Mouse (Mus musculus) lung, embryonic 14.5 days (tissue): ENCODE data around the gene Myl3. TPM values are rescaled to one million over a fixed set of nuclear protein-coding genes. Genes with fewer than 3 reads are reported as not detected.

Source experiments
- ATAC-seq: fragments of 200-750 bp; cut with Nextera tagmentation; 2 replicates; pipeline ENCODE4 v1.8.0; 2017; ENCODE audit warnings: mild to moderate bottlenecking, moderate TSS enrichment, moderate library complexity; ENCODE audit not compliant: insufficient read depth
- DNase-seq: peaks from one replicate; pipeline ENCODE4 v3.0.0-alpha.2; 2015
- H3K27ac ChIP-seq: fragments of 300-500 bp; sonication (generic); 2 replicates; pipeline ENCODE4 v1.5.1; 2014; ENCODE audit warnings: low read depth, mild to moderate bottlenecking, moderate library complexity
- H3K27me3 ChIP-seq: fragments of 300-500 bp; sonication (generic); 2 replicates; pipeline ENCODE4 v1.6.1; 2014; ENCODE audit warnings: low read length, control low read depth; ENCODE audit not compliant: insufficient read depth
- H3K36me3 ChIP-seq: fragments of 300-500 bp; sonication (generic); 2 replicates; pipeline ENCODE4 v1.6.1; 2014; ENCODE audit warnings: control low read depth; ENCODE audit not compliant: insufficient read depth
- H3K4me1 ChIP-seq: fragments of 300-500 bp; sonication (generic); 2 replicates; pipeline ENCODE4 v1.6.1; 2014; ENCODE audit warnings: antibody characterized with exemption, control low read depth; ENCODE audit not compliant: insufficient read depth
- H3K4me2 ChIP-seq: fragments of 300-500 bp; sonication (generic); 2 replicates; pipeline ENCODE4 v1.6.1; 2014; ENCODE audit warnings: mild to moderate bottlenecking
- H3K4me3 ChIP-seq: fragments of 300-500 bp; sonication (generic); 2 replicates; pipeline ENCODE4 v1.5.1; 2014; ENCODE audit warnings: low read depth, low read length
- H3K9ac ChIP-seq: fragments of 300-500 bp; sonication (generic); 2 replicates; pipeline ENCODE4 v1.6.1; 2014
- H3K9me3 ChIP-seq: fragments of 300-500 bp; sonication (generic); 2 replicates; pipeline ENCODE4 v1.6.1; 2016; ENCODE audit warnings: low read depth, low read length, control low read depth
- CTCF ChIP-seq: IDR thresholded peaks from 2 replicates; pipeline ENCODE4 v1.5.1; 2016; ENCODE audit warnings: antibody characterized with exemption, low read depth
- WGBS: fragments of 180-500 bp; shearing (Covaris S2); extraction: QIAGEN DNeasy Blood & Tissue Kit; methylation state at CpG from one replicate; pipeline ENCODE4 v1.1.7; 2014; 5-methylcytosine and 5-hydroxymethylcytosine counted together
- polyA plus RNA-seq: library from polyadenylated mRNA; unstranded; fragments of >200 nt; fragmentation: Nextera tagmentation; extraction: Ambion mirVana; gene quantifications from 2 replicates; pipeline ENCODE4 v1.2.1, GENCODE M21; 2014

The Myl3 gene
- polyA plus RNA-seq, 1 experiment from 2014 or later = 1.9 TPM

DNA sequence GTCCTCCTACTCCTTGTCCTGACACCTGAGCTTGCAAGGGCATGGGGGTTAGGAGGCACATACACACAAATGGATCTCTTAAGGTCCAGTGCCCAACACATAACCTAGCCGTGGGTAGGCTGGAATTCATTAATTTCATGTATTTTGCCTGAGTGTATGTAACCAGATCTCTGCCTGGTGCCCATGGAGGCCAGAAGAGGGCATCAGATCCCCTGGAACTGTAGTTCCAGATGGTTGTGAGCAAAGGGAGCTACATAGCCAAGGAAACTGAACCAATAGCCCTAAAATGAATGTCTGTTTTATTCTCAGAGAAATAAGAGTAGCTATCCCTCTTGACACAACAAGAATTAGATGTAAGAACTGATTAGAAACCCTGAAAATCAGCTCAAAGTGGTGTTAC, 26.2 kb upstream of the Myl3 start:
- Histone ChIP-seq H3K27me3 (no peaks in the 10 kb centered on the region), H3K4me3 (no peak overlapping the region), H3K9ac (no peak overlapping the region), H3K4me2 (no peak overlapping the region), H3K36me3 (peaks cover 30% of the 10 kb centered on the region), H3K9me3 (no peaks in the 10 kb centered on the region), H3K4me1 (no peaks in the 10 kb centered on the region), H3K27ac (no peak overlapping the region)
- DNase-seq = peak; percentile 48
- no peak for ATAC-seq
- 44% methylated on average over 1 of the region's 1 CpGs for WGBS
- peak; percentile 53 for TF ChIP-seq CTCF

DNA sequence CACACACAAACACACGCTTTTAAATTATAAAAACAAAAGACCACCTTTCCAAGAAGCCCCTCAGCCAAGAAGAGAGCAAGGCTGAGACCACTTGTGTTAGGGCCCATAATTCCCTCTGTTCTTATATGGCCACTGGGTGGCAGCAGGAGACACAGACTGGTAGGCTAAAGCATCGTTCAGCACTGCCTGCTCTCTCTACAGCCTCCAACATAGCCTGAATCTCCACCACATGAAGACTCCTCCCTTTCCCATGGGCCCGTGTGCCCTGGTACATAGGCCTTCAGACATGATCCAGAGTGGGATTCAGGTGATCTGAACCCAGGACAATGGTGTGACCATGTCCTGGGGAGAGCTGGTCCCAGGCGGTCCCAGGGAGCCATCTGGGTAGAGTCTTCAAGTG, 24.9 kb upstream of the Myl3 start:
- Histone ChIP-seq H3K27me3 (no peaks in the 10 kb centered on the region), H3K9me3 (no peaks in the 10 kb centered on the region), H3K4me2 (no peak overlapping the region), H3K4me3 (no peak overlapping the region), H3K4me1 (no peaks in the 10 kb centered on the region), H3K36me3 (peaks cover 31% of the 10 kb centered on the region), H3K27ac (no peak overlapping the region), H3K9ac (no peak overlapping the region)
- ATAC-seq = peak; percentile 68
- 27% methylated on average over 4 of the region's 4 CpGs for WGBS
- DNase-seq = peak; percentile 87
- TF ChIP-seq CTCF = peak; percentile 89

DNA sequence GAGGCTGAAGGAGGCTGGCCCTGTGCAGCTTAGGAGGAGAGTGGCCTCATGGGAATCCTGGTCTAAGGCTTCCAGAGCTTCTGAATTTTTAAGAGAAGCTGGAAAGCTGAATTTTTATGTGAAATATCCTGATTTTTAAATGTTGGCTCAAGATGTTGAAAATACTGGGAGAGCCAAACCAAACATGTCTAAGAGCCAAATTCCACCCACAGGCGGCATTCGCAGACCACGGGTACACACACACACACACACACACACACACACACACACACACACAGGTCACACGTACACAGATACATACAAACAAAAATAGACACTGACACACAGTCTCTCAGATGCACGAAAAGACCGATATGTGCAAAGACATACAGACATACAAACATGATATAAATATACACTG, 23.6 kb upstream of the Myl3 start:
- Histone ChIP-seq H3K36me3 (peaks cover 27% of the 10 kb centered on the region), H3K27ac (no peak overlapping the region), H3K27me3 (no peaks in the 10 kb centered on the region), H3K9me3 (no peaks in the 10 kb centered on the region), H3K4me3 (no peak overlapping the region), H3K9ac (no peak overlapping the region), H3K4me1 (no peaks in the 10 kb centered on the region), H3K4me2 (no peak overlapping the region)
- WGBS = 80% methylated on average over 6 of the region's 6 CpGs
- TF ChIP-seq CTCF = no peak
- no peak for ATAC-seq
- DNase-seq = no peak

DNA sequence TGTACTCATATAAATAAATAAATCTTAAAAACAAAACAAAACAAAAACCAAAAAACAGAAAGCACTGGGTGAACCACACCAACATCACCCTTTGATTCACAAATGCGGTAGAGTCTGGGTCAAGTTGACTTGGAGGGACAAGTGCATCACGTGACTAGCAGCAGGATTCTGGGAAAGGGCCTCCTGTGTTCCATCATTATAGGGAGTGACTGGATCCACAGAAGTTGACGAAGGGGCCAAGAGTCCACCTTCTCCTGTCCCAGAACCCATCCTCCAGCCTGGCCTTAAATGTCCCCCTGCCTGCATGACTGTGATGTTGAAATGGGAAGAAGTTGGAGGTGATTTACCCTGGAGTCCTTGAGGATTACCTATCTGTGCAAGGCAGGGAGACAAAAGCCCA, 22.9 kb upstream of the Myl3 start:
- peaks cover 32% of the 10 kb centered on the region for H3K36me3 ChIP-seq
- H3K9ac ChIP-seq = no peak overlapping the region
- H3K4me3 ChIP-seq = no peak overlapping the region
- ATAC-seq = no peak
- H3K4me1 ChIP-seq = no peaks in the 10 kb centered on the region
- no peaks in the 10 kb centered on the region for H3K27me3 ChIP-seq
- 76% methylated on average over 3 of the region's 3 CpGs for WGBS
- no peaks in the 10 kb centered on the region for H3K9me3 ChIP-seq
- TF ChIP-seq CTCF = no peak
- no peak overlapping the region for H3K27ac ChIP-seq
- no peak overlapping the region for H3K4me2 ChIP-seq
- no peak for DNase-seq

DNA sequence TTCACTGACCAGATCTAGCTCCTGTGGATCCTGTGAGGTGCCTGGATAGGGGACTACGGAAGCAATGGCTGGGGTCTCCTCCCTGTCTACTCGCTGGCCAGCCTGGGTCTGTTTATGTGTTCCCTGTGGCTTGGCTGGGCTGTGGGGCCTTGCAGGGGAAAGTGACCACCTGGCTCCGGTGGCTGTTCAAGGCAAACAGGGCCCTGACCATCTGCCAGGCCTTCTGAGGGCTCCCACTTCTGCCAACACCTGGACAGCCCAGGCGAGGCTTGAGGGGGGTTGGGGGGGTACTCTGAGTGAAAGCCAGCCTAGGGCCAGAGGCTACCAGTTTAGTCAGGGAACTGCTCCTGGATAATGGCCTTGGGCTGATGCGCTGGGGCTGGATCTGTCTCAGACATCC, 21.7 kb upstream of the Myl3 start:
- 39% methylated on average over 5 of the region's 5 CpGs for WGBS
- Histone ChIP-seq H3K9ac (no peak overlapping the region), H3K4me2 (no peak overlapping the region), H3K36me3 (peaks cover 37% of the 10 kb centered on the region), H3K9me3 (no peaks in the 10 kb centered on the region), H3K27ac (no peak overlapping the region), H3K4me1 (no peaks in the 10 kb centered on the region), H3K27me3 (no peaks in the 10 kb centered on the region), H3K4me3 (no peak overlapping the region)
- no peak for TF ChIP-seq CTCF
- peak; percentile 6; the same call in 1 of the 2 replicates for ATAC-seq
- peak; percentile 34 for DNase-seq

DNA sequence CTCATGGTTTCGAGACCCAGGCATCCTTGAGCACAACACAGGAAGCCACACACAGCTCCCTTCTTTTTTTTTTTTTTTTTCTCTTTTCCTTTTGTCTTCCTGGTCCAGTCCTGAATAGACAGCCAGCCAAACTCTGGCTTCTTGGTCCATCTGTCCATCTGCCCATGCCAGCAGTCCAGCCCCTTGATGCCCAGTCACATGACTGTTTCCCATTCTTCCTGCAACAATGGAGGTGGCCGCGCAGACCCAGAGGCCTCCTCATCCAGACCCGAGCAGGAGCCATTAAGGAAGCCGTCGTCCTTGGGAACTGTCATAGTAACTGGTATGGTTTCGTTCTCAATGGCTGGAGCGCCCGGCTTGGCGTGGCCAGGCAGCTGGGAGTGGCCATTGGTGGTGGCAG, 19.6 kb upstream of the Myl3 start:
- 89% methylated on average over 10 of the region's 10 CpGs for WGBS
- Histone ChIP-seq H3K4me1 (no peaks in the 10 kb centered on the region), H3K4me3 (no peak overlapping the region), H3K36me3 (peaks cover 52% of the 10 kb centered on the region), H3K4me2 (no peak overlapping the region), H3K9ac (no peak overlapping the region), H3K27ac (no peak overlapping the region), H3K27me3 (no peaks in the 10 kb centered on the region), H3K9me3 (no peaks in the 10 kb centered on the region)
- ATAC-seq (no peak), DNase-seq (no peak)
- no peak for TF ChIP-seq CTCF

DNA sequence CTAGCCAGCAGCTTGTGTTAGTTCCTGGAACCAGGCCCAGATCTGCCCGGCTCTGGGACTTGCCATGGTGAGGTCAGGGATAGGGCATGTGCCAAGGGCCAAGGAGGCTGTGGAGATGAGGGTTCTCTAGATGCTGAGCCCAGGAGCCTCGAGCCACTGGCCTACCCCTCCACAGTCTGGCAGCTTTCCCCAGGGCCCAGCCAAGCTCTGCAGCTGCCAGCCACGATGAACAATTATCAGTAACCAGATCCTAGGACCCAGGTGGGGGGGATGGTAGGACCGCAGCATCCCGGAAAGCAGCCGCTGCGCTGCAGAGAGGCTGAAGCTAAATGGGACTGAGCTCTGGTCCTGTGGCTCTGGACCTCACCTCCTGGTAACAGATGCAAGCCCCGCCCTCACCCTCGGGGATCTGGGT, 15.9 kb upstream of the Myl3 start:
- DNase-seq (no peak), ATAC-seq (no peak)
- no peak for TF ChIP-seq CTCF
- H3K4me1 ChIP-seq = no peaks in the 10 kb centered on the region
- H3K27me3 ChIP-seq = peaks cover 5% of the 10 kb centered on the region; the same call in 1 of the 2 replicates
- peaks cover 81% of the 10 kb centered on the region for H3K36me3 ChIP-seq
- no peak overlapping the region for H3K4me2 ChIP-seq
- 33% methylated on average over 9 of the region's 9 CpGs for WGBS
- H3K27ac ChIP-seq = no peak overlapping the region
- no peaks in the 10 kb centered on the region for H3K9me3 ChIP-seq
- no peak overlapping the region for H3K9ac ChIP-seq
- H3K4me3 ChIP-seq = no peak overlapping the region

DNA sequence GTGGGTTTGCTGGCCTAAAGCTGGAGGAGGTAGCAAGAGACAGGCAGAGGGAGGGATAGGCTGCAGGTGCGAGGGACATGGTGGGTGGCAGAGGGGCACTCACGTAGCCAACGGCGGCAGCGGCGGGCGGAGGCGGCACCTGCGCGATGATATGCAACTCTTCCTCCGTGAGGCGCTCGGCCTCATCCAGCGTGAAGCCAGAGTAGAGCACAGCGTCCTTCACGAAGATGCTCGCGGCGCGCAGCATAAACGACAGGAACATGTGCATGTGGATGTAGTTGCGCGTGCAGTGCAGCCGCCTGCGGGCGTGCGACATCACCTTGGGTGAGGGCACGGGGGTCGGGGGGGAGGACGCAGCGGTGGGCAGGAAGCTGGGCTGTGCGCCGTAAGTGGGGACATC, 14.8 kb upstream of the Myl3 start:
- Histone ChIP-seq H3K9ac (no peak overlapping the region), H3K4me1 (no peaks in the 10 kb centered on the region; the same call in 1 of the 2 replicates), H3K4me3 (0 out of 2 replicates have a peak overlapping the region, but pooled peaks have one; percentile 9), H3K27me3 (peaks cover 5% of the 10 kb centered on the region; the same call in 1 of the 2 replicates), H3K36me3 (peaks cover 75% of the 10 kb centered on the region), H3K9me3 (no peaks in the 10 kb centered on the region), H3K27ac (no peak overlapping the region), H3K4me2 (peak overlapping the region; percentile 36)
- 41% methylated on average over 33 of the region's 33 CpGs for WGBS
- TF ChIP-seq CTCF = no peak
- ATAC-seq (no peak), DNase-seq (no peak)
